Mouse (Mus musculus) heart, postnatal 0 days (tissue): ENCODE measurements at regions not wholly inside any gene's neighbourhood (a gene's known extent, or its start where the extent isn't known, plus 50 kb on each side); places are given as distances from the start of the nearest gene placed in this dataset.

ENCODE experiments used
- ATAC-seq: fragments of 200-750 bp; cut with Nextera tagmentation; 2 replicates; pipeline ENCODE4 v1.8.0; 2017; ENCODE audit warnings: low read depth, moderate number of reproducible peaks, moderate library complexity; ENCODE audit not compliant: insufficient read depth
- DNase-seq: peaks from one replicate; pipeline ENCODE4 v3.0.0-alpha.2; 2016; ENCODE audit warnings: low spot score
- H3K27ac ChIP-seq: fragments of 300-500 bp; sonication (generic); 2 replicates; pipeline ENCODE4 v1.5.1; 2014; ENCODE audit warnings: low read depth, mild to moderate bottlenecking
- H3K27me3 ChIP-seq: fragments of 300-500 bp; sonication (generic); 2 replicates; pipeline ENCODE4 v1.6.1; 2014; ENCODE audit warnings: low read length, mixed read lengths; ENCODE audit not compliant: control insufficient read depth, insufficient read depth
- H3K36me3 ChIP-seq: fragments of 300-500 bp; sonication (generic); replicated peaks from 2 replicates; pipeline ENCODE4 v1.6.1; 2014; ENCODE audit warnings: low read length, mixed read lengths; ENCODE audit not compliant: control insufficient read depth, insufficient read depth
- H3K4me1 ChIP-seq: fragments of 300-500 bp; sonication (generic); 2 replicates; pipeline ENCODE4 v1.6.1; 2014; ENCODE audit warnings: antibody characterized with exemption; ENCODE audit not compliant: control insufficient read depth, insufficient read depth
- H3K4me2 ChIP-seq: fragments of 300-500 bp; sonication (generic); 2 replicates; pipeline ENCODE4 v1.6.1; 2014; ENCODE audit warnings: low read depth, mild to moderate bottlenecking, low read length, moderate library complexity
- H3K4me3 ChIP-seq: fragments of 300-500 bp; sonication (generic); 2 replicates; pipeline ENCODE4 v1.5.1; 2014; ENCODE audit warnings: low read depth, low read length
- H3K9ac ChIP-seq: fragments of 300-500 bp; sonication (generic); replicated peaks from 2 replicates; pipeline ENCODE4 v1.6.1; 2014; ENCODE audit warnings: low read depth, low read length, mixed read lengths
- H3K9me3 ChIP-seq: fragments of 300-500 bp; sonication (generic); replicated peaks from 2 replicates; pipeline ENCODE4 v1.6.1; 2016; ENCODE audit warnings: low read length; ENCODE audit not compliant: control insufficient read depth
- CTCF ChIP-seq: IDR thresholded peaks from 2 replicates; pipeline ENCODE4 v1.5.1; 2016; ENCODE audit warnings: antibody characterized with exemption, control low read depth, low read depth
- EP300 ChIP-seq: IDR thresholded peaks from 2 replicates; pipeline ENCODE4 v1.6.1; 2016; ENCODE audit warnings: antibody characterized with exemption, low read depth
- WGBS: fragments of 180-500 bp; shearing (Covaris S2); extraction: QIAGEN DNeasy Blood & Tissue Kit; methylation state at CpG from one replicate; pipeline ENCODE4 v1.1.7; 2014; 5-methylcytosine and 5-hydroxymethylcytosine counted together

- H3K4me1 ChIP-seq = no peaks in the 10 kb centered on the region
- DNase-seq = no peak
- H3K9me3 ChIP-seq = 0 out of 2 replicates have a peak, but pooled peaks cover 3% of the 10 kb centered on the region
- 13% methylated on average over 39 of the region's 39 CpGs for WGBS
- no peaks in the 10 kb centered on the region for H3K36me3 ChIP-seq
- no peak overlapping the region for H3K9ac ChIP-seq
- H3K4me3 ChIP-seq = peak overlapping the region; percentile 42
- H3K4me2 ChIP-seq = peak overlapping the region; percentile 64
- peaks cover 65% of the 10 kb centered on the region for H3K27me3 ChIP-seq
- TF ChIP-seq CTCF (no peak), EP300 (no peak)
- no peak overlapping the region for H3K27ac ChIP-seq
- ATAC-seq = no peak
Measured at GRCm38 (mm10) chr8:12477449-12478401, 82.6 kb downstream of the Sox1 start.

DNA sequence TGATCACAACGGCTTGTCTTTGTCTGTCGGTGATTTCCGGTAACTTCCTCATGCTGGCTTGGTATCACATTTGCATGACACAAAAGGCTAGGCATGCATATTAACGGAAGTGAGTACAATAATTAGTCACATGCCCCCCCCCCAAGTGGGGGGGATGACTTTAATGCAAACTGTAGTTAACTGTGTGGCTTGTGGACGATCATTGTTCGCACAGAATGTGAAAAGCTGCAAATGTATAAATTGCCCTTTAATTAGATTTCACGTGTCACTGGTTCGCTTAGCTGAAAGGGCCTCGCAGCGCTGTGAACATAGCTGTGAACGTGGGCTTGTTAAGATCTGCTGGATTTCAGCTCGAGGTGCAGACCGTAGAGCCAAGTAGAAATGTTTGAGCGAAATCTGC is 86.8 kb downstream of the Sox1 start:
- no peak overlapping the region for H3K27ac ChIP-seq
- H3K4me2 ChIP-seq = no peak overlapping the region
- no peak for ATAC-seq
- 74% methylated on average over 14 of the region's 14 CpGs for WGBS
- H3K27me3 ChIP-seq = peaks cover 59% of the 10 kb centered on the region
- H3K9me3 ChIP-seq = 0 out of 2 replicates have a peak, but pooled peaks cover 3% of the 10 kb centered on the region
- H3K4me3 ChIP-seq = no peak overlapping the region
- no peaks in the 10 kb centered on the region for H3K4me1 ChIP-seq
- no peaks in the 10 kb centered on the region for H3K36me3 ChIP-seq
- H3K9ac ChIP-seq = no peak overlapping the region
- TF ChIP-seq EP300 = no peak
- TF ChIP-seq CTCF = no peak
- DNase-seq = no peak

GRCm38 (mm10) chr8:12483551-12483950 is 88.5 kb downstream of the Sox1 start:
- ATAC-seq = no peak
- no peaks in the 10 kb centered on the region for H3K36me3 ChIP-seq
- H3K27me3 ChIP-seq = peaks cover 44% of the 10 kb centered on the region
- no peak overlapping the region for H3K4me3 ChIP-seq
- H3K27ac ChIP-seq = no peak overlapping the region
- no peak for DNase-seq
- no peak for TF ChIP-seq EP300
- H3K9me3 ChIP-seq = no peaks in the 10 kb centered on the region
- H3K9ac ChIP-seq = no peak overlapping the region
- H3K4me2 ChIP-seq = no peak overlapping the region
- no peaks in the 10 kb centered on the region for H3K4me1 ChIP-seq
- WGBS = 66% methylated on average over 3 of the region's 3 CpGs

DNA sequence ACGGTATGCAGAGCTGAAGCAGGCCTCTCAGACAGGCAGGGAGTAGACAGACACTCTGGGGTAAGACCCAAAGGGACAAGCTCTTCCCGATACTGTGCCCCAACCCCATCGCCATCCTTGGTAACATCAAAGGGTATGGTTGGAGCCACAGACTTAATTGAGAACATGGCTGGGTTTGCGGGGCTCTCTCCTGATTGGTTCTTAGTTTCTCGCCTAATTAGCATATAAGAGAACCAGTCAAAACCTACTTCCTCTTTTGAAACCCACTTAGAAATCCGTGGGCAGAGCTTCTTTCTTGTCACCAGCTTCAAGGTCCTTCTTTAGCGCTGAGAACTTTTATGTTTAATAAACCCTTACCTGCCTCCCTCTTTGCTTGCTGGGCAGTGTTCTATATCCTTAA is 87.5 kb upstream of the Spaca7 start:
- Histone ChIP-seq H3K27ac (no peak overlapping the region), H3K9me3 (no peaks in the 10 kb centered on the region), H3K4me1 (no peaks in the 10 kb centered on the region), H3K36me3 (no peaks in the 10 kb centered on the region), H3K4me2 (no peak overlapping the region), H3K4me3 (no peak overlapping the region), H3K9ac (no peak overlapping the region), H3K27me3 (peaks cover 27% of the 10 kb centered on the region)
- ATAC-seq = no peak
- WGBS = 77% methylated on average over 7 of the region's 7 CpGs
- TF ChIP-seq CTCF (no peak), EP300 (no peak)
- DNase-seq = no peak

DNA sequence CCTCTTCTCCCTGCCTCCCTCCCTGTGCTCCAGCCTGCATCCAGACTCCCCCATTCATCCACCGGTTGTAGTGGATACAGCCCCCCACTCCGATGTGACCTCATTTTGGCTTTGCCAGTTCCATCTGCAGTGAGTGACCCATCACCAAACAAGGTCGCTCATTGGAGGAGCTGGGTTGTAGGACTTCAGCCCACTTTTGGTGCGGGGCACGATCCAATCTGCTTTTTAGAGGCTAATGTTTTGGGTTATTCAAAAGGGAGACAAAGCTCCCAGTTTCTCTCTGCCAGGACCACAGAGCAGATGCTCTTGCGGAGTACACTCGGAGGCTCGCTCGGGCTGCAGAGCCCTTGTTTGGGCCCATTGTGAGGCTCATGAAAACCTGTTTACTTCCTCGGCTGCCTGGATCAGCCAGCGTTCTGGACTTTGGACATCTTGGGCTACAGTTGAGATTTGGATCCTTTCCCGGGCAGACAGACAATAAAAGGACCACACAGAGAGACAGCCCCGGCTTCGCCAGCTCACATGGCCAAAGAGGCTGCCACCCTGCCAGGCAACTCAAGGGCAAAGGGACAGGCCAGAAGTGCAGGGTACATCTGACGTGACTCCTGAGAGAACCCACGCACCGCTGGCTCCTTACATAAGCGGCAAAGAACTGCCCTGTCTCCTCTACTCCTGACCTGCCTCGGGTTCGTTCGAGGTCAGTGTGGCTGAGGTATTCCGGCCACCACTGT is 86.3 kb upstream of the Spaca7 start:
- H3K27ac ChIP-seq = no peak overlapping the region
- 70% methylated on average over 22 of the region's 22 CpGs for WGBS
- H3K9ac ChIP-seq = no peak overlapping the region
- no peak overlapping the region for H3K4me2 ChIP-seq
- H3K36me3 ChIP-seq = no peaks in the 10 kb centered on the region
- no peak for DNase-seq
- H3K9me3 ChIP-seq = no peaks in the 10 kb centered on the region
- no peaks in the 10 kb centered on the region for H3K4me1 ChIP-seq
- H3K4me3 ChIP-seq = no peak overlapping the region
- no peak for TF ChIP-seq CTCF
- TF ChIP-seq EP300 = no peak
- H3K27me3 ChIP-seq = peaks cover 19% of the 10 kb centered on the region; the same call in 1 of the 2 replicates
- no peak for ATAC-seq
